Mouse (Mus musculus): Measurements from ENCODE around the gene Bmp8a.
"Not testable (repeated sequence)": the region's sequence is repeated elsewhere in the genome, so short reads cannot be mapped to it uniquely, and the experiment has no call there.

- TF ChIP-seq CTCF (IDR thresholded peaks at IDR 0.05; ENCODE audit: low read depth, low read length); POLR2A (IDR thresholded peaks at IDR 0.05; ENCODE audit: borderline replicate concordance, low read depth, low read length): not testable (repeated sequence)
Observed at GRCm38 (mm10) chr4:123335244-123335643, 7.8 kb downstream of the Bmp8a start.
